Mouse (Mus musculus) testis, adult 2 months (tissue): ENCODE measurements around the gene D030056L22Rik.

ENCODE experiments used
- CTCF ChIP-seq: fragments of 200-500 bp; IDR thresholded peaks from 2 replicates; pipeline ENCODE4 v1.5.1; 2012; ENCODE audit warnings: low read depth, mild to moderate bottlenecking, inconsistent platforms, low read length, moderate library complexity; ENCODE audit not compliant: control insufficient read depth, insufficient read depth, insufficient replicate concordance
- POLR2A ChIP-seq: fragments of 200-500 bp; IDR thresholded peaks from 2 replicates; pipeline ENCODE4 v1.6.1; 2012; ENCODE audit warnings: low read depth, mild to moderate bottlenecking, inconsistent platforms, low read length, moderate library complexity; ENCODE audit not compliant: control insufficient read depth

DNA sequence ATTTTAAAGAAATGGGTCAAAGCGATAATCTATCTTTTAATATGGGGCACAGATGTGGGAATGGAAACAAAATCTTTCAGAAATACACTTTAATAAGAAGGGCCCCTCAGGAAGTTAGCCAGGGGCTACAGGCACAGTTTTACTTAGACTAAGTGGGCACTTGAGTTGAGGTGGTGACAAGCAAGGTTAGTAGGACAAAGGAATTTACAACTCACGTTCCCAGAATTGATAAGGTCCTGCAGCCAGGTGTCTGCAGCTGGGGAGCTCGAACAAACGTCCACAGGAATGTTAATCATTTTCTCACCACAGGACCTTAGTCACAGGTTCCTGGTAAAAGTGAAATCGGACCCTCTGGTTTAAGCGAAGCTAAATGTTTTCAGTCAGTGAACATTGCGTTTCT, 18.1 kb downstream of the D030056L22Rik start:
- TF ChIP-seq CTCF = no peak
- no peak for TF ChIP-seq POLR2A
